Mouse (Mus musculus): ENCODE data around the gene Acad11. TPM values are rescaled to one million over a fixed set of nuclear protein-coding genes. Genes with fewer than 3 reads are reported as not detected.

Gene Acad11
- 8.4 and 9.6 TPM in 2 replicates for polyA plus RNA-seq (2012; rRNA removed)

GRCm38 (mm10) chr9:104063244-104063961 is at the start of gene Acad11:
Acad11 (plus strand) TSS chr9:104063377.

GRCm38 (mm10) chr9:104040362-104040761 is 22.8 kb upstream of the Acad11 start, which contains the start of gene Gm28305:
Gm28305 (plus strand) TSS chr9:104040662.

DNA sequence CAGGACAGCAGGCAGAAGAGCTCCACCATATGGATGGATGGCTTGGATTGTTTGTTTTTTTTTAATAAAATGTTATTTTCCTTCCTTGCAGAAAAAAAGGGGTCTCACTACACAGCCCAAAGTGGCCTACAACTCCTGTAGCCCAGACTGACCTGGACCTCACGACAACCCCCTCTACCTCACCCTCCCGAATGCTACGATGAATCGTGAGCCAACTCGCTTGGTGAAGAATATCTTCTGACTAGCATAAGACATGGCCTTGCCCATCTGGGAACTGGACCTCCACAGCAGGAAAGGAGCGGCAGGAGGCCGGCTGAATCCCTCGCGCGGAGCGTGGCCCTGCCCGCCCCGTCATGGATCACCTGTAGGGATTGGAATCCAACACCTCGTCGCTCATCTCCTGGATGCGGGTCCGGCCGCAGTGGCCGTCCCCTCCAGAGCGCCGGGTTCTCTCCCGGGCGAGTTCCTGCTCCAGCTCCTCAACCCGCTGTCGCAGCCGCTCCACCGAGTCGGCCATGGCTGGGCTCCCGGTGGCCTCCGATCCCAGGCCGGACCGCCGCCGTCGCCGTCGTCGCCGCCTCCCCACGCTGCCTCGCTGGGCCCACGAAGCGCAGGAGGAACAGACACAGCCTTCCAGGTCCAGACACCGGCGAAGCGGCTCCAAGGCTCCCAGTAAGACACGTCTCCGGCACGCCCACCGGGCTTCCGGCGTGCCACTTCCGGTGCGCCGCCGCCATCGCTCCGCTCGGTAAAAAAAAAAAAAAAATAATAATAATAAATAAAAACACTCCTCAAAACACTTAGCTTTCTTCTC is 540 bp upstream of the Acad11 start, which contains the start of gene Uba5:
Gene Uba5, minus strand, starts transcription at position 705 of the 814 bp plus-strand sequence.

DNA sequence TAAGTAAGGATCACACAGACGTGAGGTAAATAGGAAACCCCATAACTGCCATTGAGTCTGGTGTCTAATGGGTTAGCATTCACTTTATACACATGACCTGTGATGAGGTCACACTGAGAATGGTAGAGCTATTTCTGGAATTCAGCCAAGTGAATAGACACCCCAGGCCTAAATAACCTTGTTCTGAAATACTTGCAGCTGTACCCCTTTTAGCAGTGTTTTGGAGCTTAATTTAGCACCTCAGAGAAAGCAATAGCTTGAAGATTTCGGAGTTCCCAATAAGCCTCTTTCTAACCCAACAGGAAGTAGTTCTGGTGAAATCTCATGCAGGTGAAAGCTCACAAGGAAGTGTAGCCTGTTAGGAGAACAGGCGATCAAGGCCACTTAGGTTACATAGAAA is 63.7 kb downstream of the Acad11 start, which contains the start of gene Ackr4:
Gene Ackr4, minus strand, starts transcription at position 101 of the 400 bp plus-strand sequence.

Other genes starting within 250 kb of the Acad11 start
- gene Nphp3, start 60.8 kb upstream of the Acad11 start, polyA plus RNA-seq (2012; rRNA removed) = 9.1 and 14.4 TPM in 2 replicates
- gene Gm28305, start 22.7 kb upstream of the Acad11 start, polyA plus RNA-seq (2012; rRNA removed) = not detected in 2 replicates
- gene Uba5, start 243 bp upstream of the Acad11 start, polyA plus RNA-seq (2012; rRNA removed) = 77.7 and 78.8 TPM in 2 replicates
- 0.32 and 0.78 TPM in 2 replicates for gene Ackr4, start 63.6 kb downstream of the Acad11 start, polyA plus RNA-seq (2012; rRNA removed)
- 76.7 and 77.1 TPM in 2 replicates for gene Dnajc13, start 199.6 kb downstream of the Acad11 start, polyA plus RNA-seq (2012; rRNA removed)

Data from central nervous system, embryonic 14 days (tissue).